Mouse (Mus musculus): ENCODE results near the gene Olfr839-ps1.

Gene Olfr839-ps1

DNA sequence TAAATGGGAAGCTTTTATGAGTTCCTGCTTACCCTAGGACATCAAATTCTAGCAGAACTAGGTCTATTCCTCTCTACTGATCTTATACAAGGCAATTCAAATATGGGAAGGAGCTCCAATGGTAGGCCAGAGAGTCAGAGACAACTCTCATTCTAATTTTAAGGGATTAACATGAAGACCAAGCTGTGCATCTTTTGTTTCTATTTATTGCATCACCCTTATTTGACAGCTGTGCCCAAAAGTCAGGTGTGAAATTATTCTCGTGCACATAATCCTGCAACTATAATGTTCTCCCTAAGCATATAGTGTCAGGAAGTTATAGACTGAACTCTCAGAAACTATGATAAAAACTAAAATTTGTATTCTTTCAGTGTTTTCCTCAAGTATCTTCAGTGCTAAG, at the start of gene Olfr839-ps1:
TSS of gene Olfr839-ps1 (minus strand) at position 101 of the 400 bp plus-strand sequence.
- DNase-seq: no peak

DNA sequence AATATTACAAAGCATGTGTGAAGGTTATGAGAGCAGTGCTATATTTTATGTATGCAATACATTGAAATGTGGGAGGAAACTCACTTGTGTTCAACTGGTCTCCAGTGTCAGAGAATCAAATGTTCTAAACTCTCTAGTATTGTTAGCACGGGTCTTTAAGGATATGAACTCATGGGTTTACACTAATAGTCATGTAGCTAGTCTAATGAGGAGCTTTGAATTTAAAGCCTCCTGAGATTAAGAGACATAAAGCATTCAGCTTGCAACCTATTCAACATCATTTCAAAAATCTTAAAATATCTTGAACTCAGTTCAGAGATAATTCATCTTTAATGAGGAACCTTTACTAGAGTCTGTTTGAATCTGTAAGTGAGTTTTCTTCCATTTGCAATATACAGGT, 41.1 kb downstream of the Olfr839-ps1 start, which contains the start of gene Olfr837:
TSS of gene Olfr837 (plus strand) at position 301 of the 400 bp plus-strand sequence.
- no peak for DNase-seq

DNA sequence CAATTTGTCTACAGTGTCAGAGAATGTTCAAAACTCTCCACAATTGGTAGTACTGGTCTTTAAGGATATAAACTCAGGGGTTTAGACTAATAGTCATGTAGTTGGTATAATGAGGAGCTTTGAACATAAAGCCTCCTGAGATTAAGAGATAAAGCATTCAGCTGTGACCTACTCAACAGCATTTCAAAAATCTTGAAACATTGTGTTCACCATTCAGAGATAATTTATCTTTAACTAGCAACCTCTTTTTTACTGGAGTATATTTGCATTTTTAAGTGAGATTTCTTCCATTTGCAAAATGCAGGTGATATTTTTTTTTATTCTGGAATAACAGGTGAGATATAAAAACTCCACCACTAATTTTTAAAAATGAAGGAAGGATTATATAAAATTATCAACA, 57.0 kb downstream of the Olfr839-ps1 start, which contains the start of gene Olfr836:
TSS of gene Olfr836 (plus strand) at position 301 of the 400 bp plus-strand sequence.
- DNase-seq: no peak
